Comparison of ENCODE assay signal across 12 mouse cellular contexts in the genomic region with DNA sequence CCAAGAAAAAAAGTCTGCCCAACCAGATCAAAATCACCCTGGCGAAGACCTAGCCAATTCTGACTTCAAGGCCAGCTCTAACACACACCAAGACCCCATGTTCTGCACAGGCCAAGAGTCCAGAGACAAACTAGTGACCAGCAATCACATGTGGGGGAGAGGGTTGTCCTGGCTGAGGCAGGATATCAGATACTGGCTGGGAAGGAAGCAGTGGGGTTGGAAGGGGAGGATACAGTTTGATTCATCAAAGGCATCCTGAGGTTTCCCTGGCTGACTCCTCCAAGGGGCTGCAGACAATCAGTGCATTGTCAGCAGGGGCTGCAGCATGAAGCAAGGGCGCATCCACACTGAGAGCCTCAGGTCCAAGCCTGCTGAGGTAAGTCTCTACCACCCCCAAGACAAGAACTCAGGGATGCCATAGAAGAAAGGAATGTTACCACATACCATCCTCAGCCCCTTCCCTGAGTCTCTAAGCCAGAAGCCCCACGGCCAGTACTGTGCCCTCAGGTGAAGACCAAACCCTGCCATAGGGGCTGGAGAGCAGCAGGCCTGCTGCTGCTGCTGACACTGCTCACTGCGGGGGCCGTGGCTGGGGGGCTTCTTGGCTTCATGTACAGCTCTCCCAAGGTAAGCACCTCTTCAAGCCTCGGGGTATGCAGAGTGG. TPM values are rescaled to one million over a fixed set of nuclear protein-coding genes. Genes with fewer than 3 reads are reported as not detected.
A peak's percentile ranks its signal among the peaks of the same experiment; 100 is the strongest.
DNase-seq lines count a peak whose midpoint lies in the region; ATAC-seq and TF ChIP-seq lines count a peak whose summit lies in the region.
"Had no signal": no experiment of that assay in that cellular context is flagged by ENCODE, and none has a peak within 500 bp of the region (broad histone marks: within the 10 kb centered on the region; RNA-seq: fewer than 3 reads in every experiment).

A gene (plus strand): TSS at position 273 of the 664 bp plus-strand sequence.

- H3K27me3 ChIP-seq in forebrain, embryonic 11.5 days (ENCODE audit: control insufficient read depth, insufficient read depth, low read length) = no peaks in the 10 kb centered on the region
- H3K27me3 ChIP-seq in forebrain, embryonic 16.5 days (replicated peaks; ENCODE audit: control insufficient read depth, insufficient read depth, low read length) = no peaks in the 10 kb centered on the region
- no peaks in the 10 kb centered on the region for H3K27me3 ChIP-seq in midbrain, embryonic 10.5 days (ENCODE audit: low read depth, poor library complexity, severe bottlenecking)
- H3K27me3 ChIP-seq in midbrain, postnatal 0 days (ENCODE audit: insufficient read depth, low read length) = no peaks in the 10 kb centered on the region
- no peaks in the 10 kb centered on the region for H3K27me3 ChIP-seq in liver, embryonic 14.5 days (ENCODE audit: control insufficient read depth, insufficient read depth, low read length)

- TF ChIP-seq CTCF in midbrain, postnatal 0 days (IDR thresholded peaks at IDR 0.05) = no peak
- TF ChIP-seq CTCF in liver, embryonic 14.5 days (IDR thresholded peaks at IDR 0.05; ENCODE audit: low read depth) = no peak

- no peak for TF ChIP-seq EP300 in liver, embryonic 14.5 days (IDR thresholded peaks at IDR 0.05; ENCODE audit: low read depth)

- peak within 1 kb of the TSS; percentile 90; the same call in 1 of the 2 replicates for H3K4me3 ChIP-seq in forebrain, embryonic 11.5 days (ENCODE audit: low read depth, low read length)
- no peak within 1 kb of the TSS for H3K4me3 ChIP-seq in forebrain, embryonic 16.5 days (replicated peaks; ENCODE audit: low read length)
- peak within 1 kb of the TSS; percentile 95 for H3K4me3 ChIP-seq in midbrain, embryonic 10.5 days
- no peak within 1 kb of the TSS for H3K4me3 ChIP-seq in midbrain, postnatal 0 days (ENCODE audit: low read depth, low read length)
- H3K4me3 ChIP-seq in liver, embryonic 14.5 days (ENCODE audit: insufficient read depth in 1 of 2, low read depth in 2 of 2, low read length in 2 of 2) = peak within 1 kb of the TSS; percentile 84 to 93; a peak in 3 of 4 replicates

- ATAC-seq in forebrain, embryonic 11.5 days (replicated peaks; ENCODE audit: low FRiP score) = no peak
- no peak for ATAC-seq in forebrain, embryonic 16.5 days
- no peak for ATAC-seq in midbrain, postnatal 0 days (ENCODE audit: low FRiP score)
- no peak for ATAC-seq in liver, embryonic 14.5 days (ENCODE audit: insufficient read depth)
- ATAC-seq: activated CD4-positive, CD25-positive, alpha-beta regulatory T cell, adult 4 months had no signal

- no peak within 1 kb of the TSS for H3K27ac ChIP-seq in forebrain, embryonic 11.5 days (ENCODE audit: low read depth, low read length)
- H3K27ac ChIP-seq in forebrain, embryonic 16.5 days (ENCODE audit: low read length) = no peak within 1 kb of the TSS
- no peak within 1 kb of the TSS for H3K27ac ChIP-seq in midbrain, embryonic 10.5 days (replicated peaks)
- no peak within 1 kb of the TSS for H3K27ac ChIP-seq in midbrain, postnatal 0 days (ENCODE audit: low read depth, low read length)
- peak within 1 kb of the TSS; percentile 11; the same call in 1 of the 2 replicates for H3K27ac ChIP-seq in liver, embryonic 14.5 days

- H3K9me3 ChIP-seq in forebrain, embryonic 11.5 days (ENCODE audit: control insufficient read depth, low read length) = no peaks in the 10 kb centered on the region
- H3K9me3 ChIP-seq in forebrain, embryonic 16.5 days (ENCODE audit: control insufficient read depth, low read length) = no peaks in the 10 kb centered on the region
- H3K9me3 ChIP-seq in midbrain, embryonic 10.5 days (replicated peaks) = no peaks in the 10 kb centered on the region
- H3K9me3 ChIP-seq in midbrain, postnatal 0 days (ENCODE audit: low read length) = no peaks in the 10 kb centered on the region
- H3K9me3 ChIP-seq in liver, embryonic 14.5 days (ENCODE audit: control insufficient read depth, low read length) = no peaks in the 10 kb centered on the region

- no peak within 1 kb of the TSS for H3K4me2 ChIP-seq in forebrain, embryonic 11.5 days (ENCODE audit: low read depth, low read length, severe bottlenecking)
- no peak within 1 kb of the TSS for H3K4me2 ChIP-seq in forebrain, embryonic 16.5 days (ENCODE audit: low read length)
- H3K4me2 ChIP-seq in midbrain, postnatal 0 days (ENCODE audit: low read depth, low read length, poor library complexity, severe bottlenecking) = no peak within 1 kb of the TSS
- peak within 1 kb of the TSS; percentile 96 for H3K4me2 ChIP-seq in liver, embryonic 14.5 days (ENCODE audit: low read depth)

- no peak within 1 kb of the TSS for H3K9ac ChIP-seq in forebrain, embryonic 11.5 days (ENCODE audit: low read length)
- H3K9ac ChIP-seq in forebrain, embryonic 16.5 days (replicated peaks; ENCODE audit: low read depth, low read length) = no peak within 1 kb of the TSS
- H3K9ac ChIP-seq in midbrain, postnatal 0 days (replicated peaks; ENCODE audit: low read length, poor library complexity, severe bottlenecking) = no peak within 1 kb of the TSS
- no peak within 1 kb of the TSS for H3K9ac ChIP-seq in liver, embryonic 14.5 days (replicated peaks)

- 72% methylated on average over 6 of the region's 6 CpGs for WGBS in forebrain, embryonic 11.5 days
- 83% methylated on average over 6 of the region's 6 CpGs for WGBS in forebrain, embryonic 16.5 days
- 81% methylated on average over 6 of the region's 6 CpGs for WGBS in midbrain, embryonic 10.5 days
- 86% methylated on average over 6 of the region's 6 CpGs for WGBS in midbrain, postnatal 0 days
- 73% methylated on average over 6 of the region's 6 CpGs for WGBS in liver, embryonic 14.5 days (ENCODE audit: insufficient replicate concordance)

- DNase-seq in forebrain, embryonic 11.5 days (ENCODE audit: low spot score) = no peak
- DNase-seq in midbrain, embryonic 10.5 days (ENCODE audit: low spot score) = no peak
- DNase-seq in midbrain, postnatal 0 days (ENCODE audit: low spot score) = no peak
- DNase-seq in liver, embryonic 14.5 days (ENCODE audit: low read depth in 3 of 3, low spot score in 3 of 3) = no peak
- DNase-seq in frontal cortex, postnatal 36 days (ENCODE audit: low spot score in 2 of 2) = no peak
- no peak for DNase-seq in embryo, embryonic 9.5 days (ENCODE audit: extremely low spot score)
- DNase-seq in spleen, adult 12 weeks (ENCODE audit: low spot score) = no peak
- DNase-seq: kidney, adult 9 months; thymus, postnatal 36 days had no signal

- peaks cover 5% of the 10 kb centered on the region; the same call in 1 of the 2 replicates for H3K36me3 ChIP-seq in forebrain, embryonic 11.5 days (ENCODE audit: control insufficient read depth, insufficient read depth, low read length)
- peaks cover 9% of the 10 kb centered on the region for H3K36me3 ChIP-seq in forebrain, embryonic 16.5 days (ENCODE audit: control insufficient read depth, insufficient read depth)
- H3K36me3 ChIP-seq in midbrain, embryonic 10.5 days = peaks cover 59% of the 10 kb centered on the region
- H3K36me3 ChIP-seq in midbrain, postnatal 0 days (ENCODE audit: insufficient read depth, low read length) = peaks cover 35% of the 10 kb centered on the region
- peaks cover 25% of the 10 kb centered on the region for H3K36me3 ChIP-seq in liver, embryonic 14.5 days (replicated peaks; ENCODE audit: control insufficient read depth, insufficient read depth, low read depth)

- H3K4me1 ChIP-seq in forebrain, embryonic 11.5 days (replicated peaks; ENCODE audit: control insufficient read depth, insufficient read depth, low read length) = peaks cover 14% of the 10 kb centered on the region
- H3K4me1 ChIP-seq in forebrain, embryonic 16.5 days (replicated peaks; ENCODE audit: control insufficient read depth, insufficient read depth, low read length) = peaks cover 36% of the 10 kb centered on the region
- H3K4me1 ChIP-seq in midbrain, embryonic 10.5 days = peaks cover 39% of the 10 kb centered on the region
- H3K4me1 ChIP-seq in midbrain, postnatal 0 days (ENCODE audit: insufficient read depth, low read length) = peaks cover 20% of the 10 kb centered on the region
- peaks cover 13 to 20% of the 10 kb centered on the region in 2 experiments for H3K4me1 ChIP-seq in liver, embryonic 14.5 days (replicated peaks; ENCODE audit: control insufficient read depth in 2 of 2, insufficient read depth in 2 of 2, low read length in 1 of 2)

RNA-seq across cellular contexts. Expression of the gene that starts here (rescaled TPM):
- 0.41 and 0.44 TPM in 2 replicates for polyA plus RNA-seq in forebrain, embryonic 11.5 days (2014; fragmentation: Nextera tagmentation; extraction: Ambion mirVana)
- polyA plus RNA-seq in forebrain, embryonic 16.5 days (2015; fragmentation: Nextera tagmentation; extraction: Ambion mirVana) = 0.39 and 0.92 TPM in 2 replicates
- 0.21 and 0.22 TPM in 2 replicates for polyA plus RNA-seq in midbrain, embryonic 10.5 days (2016; fragmentation: Nextera tagmentation; extraction: Ambion mirVana)
- 0.57 TPM in 1 of 2 replicates, not detected in the other for total RNA-seq in midbrain, postnatal 0 days (2014; rRNA removed)
- 0.83 and 0.95 TPM in 2 replicates for polyA plus RNA-seq in midbrain, postnatal 0 days (2015; fragmentation: Nextera tagmentation; extraction: Ambion mirVana)
- 0.29 and 0.30 TPM in 2 replicates for polyA plus RNA-seq in liver, embryonic 14.5 days (2012; rRNA removed)
- polyA plus RNA-seq in liver, embryonic 14.5 days (2014; fragmentation: Nextera tagmentation; extraction: Ambion mirVana) = 0.23 TPM in 1 of 2 replicates, not detected in the other
- total RNA-seq: common myeloid progenitor, adult 5-6 weeks had no signal
- polyA plus RNA-seq: activated CD4-positive, CD25-positive, alpha-beta regulatory T cell, adult 4 months had no signal

Comparison
In these comparisons a context has a peak if more than half of its experiments do, and no peak if none do; other contexts are left out.
1. H3K4me3 ChIP-seq: peak in forebrain, embryonic 11.5 days (single experiment), midbrain, embryonic 10.5 days (single experiment) and liver, embryonic 14.5 days (2 of 2); none in forebrain, embryonic 16.5 days (single experiment) and midbrain, postnatal 0 days (single experiment).